Mouse (Mus musculus): ENCODE measurements around the gene Nsf.

DNA sequence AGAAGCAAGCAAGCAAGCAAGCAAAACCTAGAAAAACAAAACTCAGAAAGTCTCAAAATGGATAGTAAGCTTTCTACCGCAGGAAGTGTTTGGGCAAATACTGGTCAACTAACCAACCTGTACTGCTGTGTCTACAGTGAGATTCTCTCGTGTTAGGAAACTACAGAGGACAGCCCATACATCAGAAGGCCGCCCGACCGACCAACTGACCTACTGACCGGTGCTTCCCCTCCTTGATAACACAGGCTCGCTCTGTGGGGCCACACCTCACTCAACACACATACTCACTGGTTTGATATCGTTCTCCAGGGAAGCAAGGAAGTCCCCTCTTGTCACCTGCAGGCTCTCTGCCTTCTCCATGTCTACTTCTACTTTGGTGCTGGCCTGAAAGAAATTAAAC, 90.9 kb downstream of the Nsf start:
- TF ChIP-seq CTCF (IDR thresholded peaks at IDR 0.05) (no peak), POLR2A (IDR thresholded peaks at IDR 0.05; ENCODE audit: insufficient read depth, low read depth, low read length) (no peak)
